Mouse (Mus musculus): ENCODE data around the gene Efna4. TPM values are rescaled to one million over a fixed set of nuclear protein-coding genes. Genes with fewer than 3 reads are reported as not detected.

Gene Efna4
- polyA plus RNA-seq, 1 experiment from 2014 or later = 0.36 TPM

DNA sequence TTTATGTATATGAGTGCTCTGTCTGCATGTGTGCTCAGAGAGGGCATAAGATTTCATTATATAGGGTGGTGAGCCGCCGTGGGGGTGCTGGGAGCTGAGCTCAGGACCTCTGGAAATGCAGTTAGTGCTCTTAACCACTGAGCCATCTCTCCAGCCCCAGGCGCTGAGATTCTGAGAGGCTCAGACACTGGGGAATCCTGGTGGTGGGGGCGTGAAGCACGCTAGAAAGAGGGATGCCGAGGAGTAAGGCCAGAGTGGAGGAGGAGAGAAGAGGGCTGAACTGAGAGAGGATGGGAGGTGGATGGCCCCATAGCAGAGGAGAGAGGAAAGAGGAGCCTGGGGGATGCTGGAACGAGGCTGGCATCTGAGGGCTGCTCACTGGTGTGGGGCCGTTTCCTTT is 26.8 kb upstream of the Efna4 start:
- no peak for DNase-seq

DNA sequence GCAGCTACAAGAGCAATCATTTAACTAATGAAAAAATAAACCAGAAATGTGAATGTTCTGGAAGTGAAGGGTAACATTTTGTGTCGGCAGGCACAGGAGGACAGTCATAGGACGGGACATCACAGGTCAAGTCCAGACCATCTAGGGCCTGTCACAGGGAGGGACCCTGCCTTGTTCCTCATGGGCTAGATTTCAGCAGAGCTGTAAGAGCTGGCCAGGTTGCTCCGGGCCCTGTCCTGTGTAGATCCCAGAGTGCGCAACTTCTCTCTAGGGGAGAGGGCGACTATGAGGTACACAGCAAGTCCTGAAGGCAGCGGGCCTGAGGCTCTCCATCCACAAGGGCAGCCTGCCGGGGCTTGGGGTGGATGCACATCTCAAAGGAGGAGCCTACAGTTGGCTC is 23.8 kb upstream of the Efna4 start, which contains the start of gene Dcst2:
TSS of gene Dcst2 (plus strand) at position 301 of the 400 bp plus-strand sequence.
- TF ChIP-seq CTCF (IDR thresholded peaks at IDR 0.05; ENCODE audit: low read depth) (no peak), EP300 (IDR thresholded peaks at IDR 0.05; ENCODE audit: low read depth) (no peak)
- Histone ChIP-seq H3K4me3 (ENCODE audit: low read depth, low read length) (no peak within 1 kb of the TSS), H3K9me3 (ENCODE audit: low read length) (no peaks in the 10 kb centered on the region), H3K4me2 (ENCODE audit: low read depth, low read length) (no peak within 1 kb of the TSS), H3K36me3 (replicated peaks; ENCODE audit: insufficient read depth, low read length) (no peaks in the 10 kb centered on the region), H3K4me1 (ENCODE audit: insufficient read depth) (no peaks in the 10 kb centered on the region), H3K9ac (replicated peaks) (no peak within 1 kb of the TSS), H3K27me3 (ENCODE audit: insufficient read depth, low read length) (no peaks in the 10 kb centered on the region), H3K27ac (ENCODE audit: low read depth) (no peak within 1 kb of the TSS)
- no peak for ATAC-seq
- WGBS (ENCODE audit: insufficient replicate concordance) = 80% methylated on average over 7 of the region's 7 CpGs
- DNase-seq = no peak

More for the DNA sequence above, 26.8 kb upstream of the Efna4 start:
- no peak overlapping the region for H3K4me2 ChIP-seq (ENCODE audit: low read depth, low read length)
- TF ChIP-seq CTCF (IDR thresholded peaks at IDR 0.05; ENCODE audit: low read depth) (no peak), EP300 (IDR thresholded peaks at IDR 0.05; ENCODE audit: low read depth) (no peak)
- H3K27ac ChIP-seq (ENCODE audit: low read depth) = no peak overlapping the region
- no peaks in the 10 kb centered on the region for H3K9me3 ChIP-seq (ENCODE audit: low read length)
- no peaks in the 10 kb centered on the region for H3K36me3 ChIP-seq (replicated peaks; ENCODE audit: insufficient read depth, low read length)
- no peak overlapping the region for H3K9ac ChIP-seq (replicated peaks)
- WGBS (ENCODE audit: insufficient replicate concordance) = 74% methylated on average over 8 of the region's 8 CpGs
- ATAC-seq = no peak
- H3K27me3 ChIP-seq (ENCODE audit: insufficient read depth, low read length) = no peaks in the 10 kb centered on the region
- no peaks in the 10 kb centered on the region for H3K4me1 ChIP-seq (ENCODE audit: insufficient read depth)
- H3K4me3 ChIP-seq (ENCODE audit: low read depth, low read length) = no peak overlapping the region

DNA sequence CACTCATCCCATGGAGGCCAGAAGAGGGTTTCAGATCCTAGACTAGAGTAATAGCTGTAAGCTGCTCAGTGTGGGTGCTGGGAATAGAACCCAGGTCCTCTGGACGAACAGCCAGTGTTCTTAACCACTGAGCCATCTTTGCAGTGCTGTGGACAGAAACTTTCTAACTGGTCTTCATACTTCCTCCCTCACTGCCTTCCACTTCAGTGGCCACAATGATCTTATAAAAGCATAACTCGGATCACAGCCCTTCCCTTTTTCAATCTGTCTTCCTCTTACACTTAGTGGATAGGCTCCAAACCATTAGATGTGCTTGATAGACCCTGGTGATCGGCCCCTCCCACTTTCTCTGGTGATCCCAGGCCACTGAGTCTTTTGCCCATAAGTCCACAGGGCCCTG is 22.4 kb upstream of the Efna4 start:
- H3K4me3 ChIP-seq (ENCODE audit: low read depth, low read length) = no peak overlapping the region
- no peaks in the 10 kb centered on the region for H3K4me1 ChIP-seq (ENCODE audit: insufficient read depth)
- no peak overlapping the region for H3K27ac ChIP-seq (ENCODE audit: low read depth)
- no peak for ATAC-seq
- WGBS (ENCODE audit: insufficient replicate concordance) = 42% methylated on average over 3 of the region's 3 CpGs
- no peaks in the 10 kb centered on the region for H3K27me3 ChIP-seq (ENCODE audit: insufficient read depth, low read length)
- H3K4me2 ChIP-seq (ENCODE audit: low read depth, low read length) = no peak overlapping the region
- no peaks in the 10 kb centered on the region for H3K9me3 ChIP-seq (ENCODE audit: low read length)
- no peaks in the 10 kb centered on the region for H3K36me3 ChIP-seq (replicated peaks; ENCODE audit: insufficient read depth, low read length)
- TF ChIP-seq EP300 (IDR thresholded peaks at IDR 0.05; ENCODE audit: low read depth) = no peak
- no peak for TF ChIP-seq CTCF (IDR thresholded peaks at IDR 0.05; ENCODE audit: low read depth)
- DNase-seq = no peak
- H3K9ac ChIP-seq (replicated peaks) = no peak overlapping the region

DNA sequence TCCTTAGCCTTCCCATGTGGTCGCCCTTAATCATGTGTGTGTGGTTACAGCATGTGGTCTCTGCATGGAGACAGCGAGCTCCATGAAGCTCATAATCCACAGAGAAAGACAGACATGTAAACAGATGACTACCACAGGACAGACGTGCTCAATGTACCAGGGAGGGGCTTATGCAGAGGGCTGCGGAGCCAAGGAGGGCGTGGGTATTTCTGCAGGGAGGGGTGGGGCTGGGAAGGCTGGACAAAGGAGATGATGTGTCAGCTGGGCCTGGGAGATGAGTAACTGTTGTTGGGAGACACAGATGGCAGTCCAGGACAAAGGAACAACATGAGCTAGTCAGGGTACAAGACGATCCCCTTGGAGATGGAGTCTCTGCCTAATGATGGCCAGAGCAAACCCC is 21.8 kb upstream of the Efna4 start:
- Histone ChIP-seq H3K4me1 (ENCODE audit: insufficient read depth) (no peaks in the 10 kb centered on the region), H3K4me2 (ENCODE audit: low read depth, low read length) (no peak overlapping the region), H3K9ac (replicated peaks) (no peak overlapping the region), H3K27ac (ENCODE audit: low read depth) (no peak overlapping the region), H3K27me3 (ENCODE audit: insufficient read depth, low read length) (no peaks in the 10 kb centered on the region), H3K4me3 (ENCODE audit: low read depth, low read length) (no peak overlapping the region), H3K9me3 (ENCODE audit: low read length) (no peaks in the 10 kb centered on the region), H3K36me3 (replicated peaks; ENCODE audit: insufficient read depth, low read length) (no peaks in the 10 kb centered on the region)
- no peak for TF ChIP-seq EP300 (IDR thresholded peaks at IDR 0.05; ENCODE audit: low read depth)
- TF ChIP-seq CTCF (IDR thresholded peaks at IDR 0.05; ENCODE audit: low read depth) = no peak
- no peak for DNase-seq
- no peak for ATAC-seq
- WGBS (ENCODE audit: insufficient replicate concordance) = 73% methylated on average over 6 of the region's 6 CpGs

DNA sequence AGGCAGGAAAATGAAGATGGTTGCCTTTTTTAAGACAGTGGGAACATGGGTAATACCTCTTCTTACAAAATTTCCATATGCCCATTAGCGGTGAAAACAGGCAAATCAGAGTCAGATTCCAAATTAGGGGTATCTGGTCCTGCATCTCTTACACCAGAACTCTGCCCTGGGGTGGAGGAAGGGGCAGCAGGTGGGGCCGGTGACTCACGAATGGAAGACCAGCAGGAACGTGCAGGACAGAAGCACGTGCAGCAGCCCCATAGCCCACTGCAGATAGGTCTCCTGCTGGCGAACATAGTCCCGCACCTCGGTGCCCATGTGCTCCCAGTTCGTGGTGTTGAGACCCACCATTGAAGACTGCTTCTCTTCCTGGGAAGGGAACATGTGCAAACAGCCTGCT is 18.2 kb upstream of the Efna4 start:
- DNase-seq (no peak), ATAC-seq (no peak)
- Histone ChIP-seq H3K4me1 (ENCODE audit: insufficient read depth) (no peaks in the 10 kb centered on the region), H3K9me3 (ENCODE audit: low read length) (no peaks in the 10 kb centered on the region), H3K4me3 (ENCODE audit: low read depth, low read length) (no peak overlapping the region), H3K27ac (ENCODE audit: low read depth) (no peak overlapping the region), H3K4me2 (ENCODE audit: low read depth, low read length) (no peak overlapping the region), H3K9ac (replicated peaks) (no peak overlapping the region), H3K27me3 (ENCODE audit: insufficient read depth, low read length) (peaks cover 5% of the 10 kb centered on the region; the same call in 1 of the 2 replicates), H3K36me3 (replicated peaks; ENCODE audit: insufficient read depth, low read length) (no peaks in the 10 kb centered on the region)
- TF ChIP-seq CTCF (IDR thresholded peaks at IDR 0.05; ENCODE audit: low read depth) (no peak), EP300 (IDR thresholded peaks at IDR 0.05; ENCODE audit: low read depth) (no peak)
- whole genome bisulfite sequencing (ENCODE audit: insufficient replicate concordance) = 55% methylated on average over 9 of the region's 9 CpGs

DNA sequence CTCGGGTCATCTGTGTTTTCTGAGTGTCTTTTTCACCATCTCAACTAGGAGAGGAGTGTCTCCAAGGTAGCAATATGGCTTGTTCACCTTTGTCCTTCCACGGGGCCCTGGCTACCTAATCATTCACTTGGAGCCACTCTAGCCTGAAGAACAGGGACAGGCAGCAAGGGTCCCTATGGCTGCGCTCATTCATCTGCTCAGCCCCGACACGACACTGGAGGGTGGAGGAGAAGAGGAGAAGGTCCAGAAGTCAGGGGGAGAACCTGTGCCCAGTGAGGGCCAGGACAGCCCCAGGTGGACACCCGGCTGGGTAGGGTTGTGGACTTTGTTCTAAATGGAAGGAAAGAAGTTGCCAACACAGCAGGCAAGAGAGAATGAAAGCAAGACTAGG is 17.7 kb upstream of the Efna4 start:
- Histone ChIP-seq H3K4me3 (ENCODE audit: low read depth, low read length) (no peak overlapping the region), H3K36me3 (replicated peaks; ENCODE audit: insufficient read depth, low read length) (no peaks in the 10 kb centered on the region), H3K9ac (replicated peaks) (no peak overlapping the region), H3K9me3 (ENCODE audit: low read length) (no peaks in the 10 kb centered on the region), H3K27me3 (ENCODE audit: insufficient read depth, low read length) (peaks cover 9% of the 10 kb centered on the region; the same call in 1 of the 2 replicates), H3K4me2 (ENCODE audit: low read depth, low read length) (no peak overlapping the region), H3K4me1 (ENCODE audit: insufficient read depth) (no peaks in the 10 kb centered on the region), H3K27ac (ENCODE audit: low read depth) (no peak overlapping the region)
- ATAC-seq (0 out of 2 replicates have a peak, but pooled peaks have one; percentile 1), DNase-seq (no peak)
- no peak for TF ChIP-seq CTCF (IDR thresholded peaks at IDR 0.05; ENCODE audit: low read depth)
- no peak for TF ChIP-seq EP300 (IDR thresholded peaks at IDR 0.05; ENCODE audit: low read depth)
- WGBS (ENCODE audit: insufficient replicate concordance) = 60% methylated on average over 6 of the region's 6 CpGs

All from liver, postnatal 0 days (tissue).